Mouse (Mus musculus): ENCODE data around the gene Adgrl3.

- TF ChIP-seq POLR2A (IDR thresholded peaks at IDR 0.05; ENCODE audit: insufficient read depth, low read depth, low read length) (no peak), CTCF (IDR thresholded peaks at IDR 0.05) (no peak)
Observed at GRCm38 (mm10) chr5:81583425-81583824, 563.5 kb downstream of the Adgrl3 start.

All from heart, adult 2 months (tissue).